Mouse (Mus musculus): ENCODE measurements around the gene Otogl. TPM values are rescaled to one million over a fixed set of nuclear protein-coding genes. Genes with fewer than 3 reads are reported as not detected.

Gene Otogl
- total RNA-seq (2021) = under 1 TPM; 0.05 TPM
- long read RNA-seq, experiment 1 = 0 reads
- long read RNA-seq, experiment 2 = 0 reads

GRCm38 (mm10) chr10:107912084-107912573, at the start of gene Otogl:
TSS of gene Otogl (minus strand) at chr10:107912134.
- DNase-seq = no peak

- DNase-seq = no peak
These were observed 44.7 kb upstream of the Otogl start for GRCm38 (mm10) chr10:107956588-107956987.

- DNase-seq = peak; percentile 39 to 58
These were observed 42.5 kb upstream of the Otogl start for GRCm38 (mm10) chr10:107954444-107954843.

GRCm38 (mm10) chr10:107951596-107951995, 39.7 kb upstream of the Otogl start:
- no peak for DNase-seq

GRCm38 (mm10) chr10:107949945-107950344, 38.0 kb upstream of the Otogl start:
- DNase-seq = no peak

- DNase-seq = no peak
These were observed 36.7 kb upstream of the Otogl start for GRCm38 (mm10) chr10:107948647-107949046.

- DNase-seq = no peak
These were observed 36.1 kb upstream of the Otogl start for GRCm38 (mm10) chr10:107948038-107948437.

- no peak for DNase-seq
These were observed 34.4 kb upstream of the Otogl start for GRCm38 (mm10) chr10:107946348-107946747.

- no peak for DNase-seq
These were observed 31.9 kb upstream of the Otogl start for GRCm38 (mm10) chr10:107943859-107944258.

GRCm38 (mm10) chr10:107941188-107941900, 29.4 kb upstream of the Otogl start:
- DNase-seq = no peak

GRCm38 (mm10) chr10:107940302-107940701, 28.4 kb upstream of the Otogl start:
- peak; percentile 28 to 42 for DNase-seq

GRCm38 (mm10) chr10:107939821-107940220, 27.9 kb upstream of the Otogl start:
- no peak for DNase-seq

GRCm38 (mm10) chr10:107934055-107934454, 22.1 kb upstream of the Otogl start:
- DNase-seq = no peak

GRCm38 (mm10) chr10:107933527-107933926, 21.6 kb upstream of the Otogl start:
- no peak for DNase-seq

- peak; percentile 83 to 86 for DNase-seq
These were observed 20.2 kb upstream of the Otogl start for GRCm38 (mm10) chr10:107931833-107932828.

- DNase-seq = peak; percentile 71 to 72
These were observed 18.6 kb upstream of the Otogl start for GRCm38 (mm10) chr10:107930471-107931021.

- no peak for DNase-seq
These were observed 13.4 kb upstream of the Otogl start for GRCm38 (mm10) chr10:107925306-107925705.

GRCm38 (mm10) chr10:107923860-107924259, 11.9 kb upstream of the Otogl start:
- DNase-seq = no peak

- no peak for DNase-seq
These were observed 10.8 kb upstream of the Otogl start for GRCm38 (mm10) chr10:107922750-107923149.

- no peak for DNase-seq
These were observed 9.6 kb upstream of the Otogl start for GRCm38 (mm10) chr10:107921549-107921948.

GRCm38 (mm10) chr10:107921134-107921533, 9.2 kb upstream of the Otogl start:
- DNase-seq = no peak

GRCm38 (mm10) chr10:107913013-107913412, 1.1 kb upstream of the Otogl start:
- DNase-seq = no peak
